Mouse (Mus musculus): ENCODE measurements around the gene Zfp526.

DNA sequence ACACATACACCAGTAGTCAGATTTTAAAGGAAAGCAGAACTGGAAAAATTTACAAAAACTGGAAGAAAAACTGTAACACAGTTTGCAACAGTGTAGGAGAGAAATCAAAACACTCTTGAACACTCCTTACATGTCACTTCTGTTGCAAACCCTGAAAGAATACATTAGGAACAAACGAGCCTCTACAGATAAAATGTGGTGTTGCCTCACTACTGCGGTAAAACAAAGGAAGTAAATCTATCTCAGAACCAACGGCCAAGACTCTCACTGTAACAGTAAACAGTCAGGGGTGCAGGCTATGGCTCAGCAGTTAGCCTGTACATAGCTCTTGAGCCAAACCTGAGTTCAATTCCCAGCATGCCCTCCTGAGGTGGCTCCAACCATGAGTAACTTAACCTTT is 8.1 kb upstream of the Zfp526 start:
- TF ChIP-seq CTCF (IDR thresholded peaks at IDR 0.05; ENCODE audit: insufficient read depth, low read depth, low read length) = no peak
- TF ChIP-seq POLR2A (IDR thresholded peaks at IDR 0.05; ENCODE audit: insufficient read depth, low read depth, low read length) = no peak
